Mouse (Mus musculus) right cerebral cortex, postnatal 25 days (tissue): ENCODE data around the gene Arid1a.
A peak's percentile ranks its signal among the peaks of the same experiment; 100 is the strongest.
"Not testable (repeated sequence)": the region's sequence is repeated elsewhere in the genome, so short reads cannot be mapped to it uniquely, and the experiment has no call there.

Experiments used
- DNase-seq: peaks from one replicate; pipeline ENCODE4 v3.0.0; 2022

The Arid1a gene

DNA sequence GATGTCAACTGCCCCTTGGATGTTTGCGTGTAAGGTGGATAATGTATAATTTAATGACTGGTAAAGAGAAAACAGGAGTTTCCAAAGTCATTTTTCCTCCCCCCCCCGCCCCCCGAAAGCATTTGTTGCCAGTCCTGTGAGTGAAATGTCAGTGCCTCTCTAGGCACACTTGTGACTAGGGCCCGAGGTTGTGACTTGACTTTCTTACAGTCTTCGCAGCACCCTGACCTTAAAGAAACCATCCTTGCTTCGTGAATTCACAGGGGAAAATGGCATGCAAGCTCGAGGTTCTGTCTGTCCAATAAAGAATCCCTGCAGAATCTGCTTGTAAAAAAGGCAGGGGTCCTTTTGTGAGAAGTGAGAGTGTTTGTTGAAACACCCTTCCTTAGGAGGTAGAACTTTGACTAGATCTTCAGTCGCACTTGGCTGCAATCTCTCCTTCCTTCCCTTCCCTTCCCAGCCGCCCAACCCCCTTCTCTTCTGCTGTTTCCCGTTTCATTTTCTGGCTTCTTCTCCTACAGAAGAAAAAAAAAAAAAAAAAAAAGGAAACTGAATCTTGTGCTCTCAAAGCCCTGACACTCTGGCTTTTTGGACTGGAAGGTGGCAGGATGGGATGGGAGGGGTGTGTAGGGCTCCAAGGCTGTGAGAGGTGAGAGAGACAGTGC, 82.8 kb downstream of the Arid1a start:
- peak; percentile 23 for DNase-seq

DNA sequence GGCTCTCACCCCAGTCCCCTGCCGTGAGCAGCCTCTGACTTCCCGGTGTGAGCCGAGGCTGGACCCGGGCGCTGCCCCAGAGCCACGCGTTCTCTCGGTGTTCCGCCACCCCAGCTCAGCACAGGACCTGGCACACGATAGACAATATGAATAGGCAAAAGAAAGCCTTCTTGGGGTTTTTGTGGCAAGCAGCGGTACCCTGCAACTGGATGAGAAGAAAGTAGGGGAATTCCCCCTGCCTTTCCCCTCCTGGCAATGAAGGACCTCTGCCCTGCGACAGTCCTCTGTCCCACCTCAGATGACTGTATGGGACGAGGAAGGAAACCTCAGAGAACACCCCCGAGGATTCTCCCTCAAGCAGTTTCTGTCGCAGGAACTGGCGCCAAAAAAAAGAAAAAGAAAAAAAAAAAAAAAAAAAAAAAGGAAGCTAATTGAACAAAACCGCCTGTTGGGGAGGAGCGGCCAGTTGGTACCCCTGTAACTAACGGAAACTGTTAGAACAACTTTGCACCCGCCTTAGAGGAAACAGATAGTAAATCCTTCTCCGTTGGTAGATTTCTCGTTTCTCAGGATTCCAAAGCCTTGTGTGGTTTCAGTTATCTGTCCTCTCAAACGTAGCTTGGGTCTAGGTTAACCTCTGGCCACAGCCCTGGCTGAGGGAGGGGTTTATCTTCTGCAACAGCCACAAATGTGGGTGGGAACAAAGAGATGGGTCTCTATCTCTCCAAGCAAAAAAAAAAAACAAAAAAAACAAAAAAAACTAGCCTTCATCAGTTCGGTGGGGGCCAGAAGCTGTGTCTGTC, 83.5 kb downstream of the Arid1a start:
- no peak for DNase-seq

DNA sequence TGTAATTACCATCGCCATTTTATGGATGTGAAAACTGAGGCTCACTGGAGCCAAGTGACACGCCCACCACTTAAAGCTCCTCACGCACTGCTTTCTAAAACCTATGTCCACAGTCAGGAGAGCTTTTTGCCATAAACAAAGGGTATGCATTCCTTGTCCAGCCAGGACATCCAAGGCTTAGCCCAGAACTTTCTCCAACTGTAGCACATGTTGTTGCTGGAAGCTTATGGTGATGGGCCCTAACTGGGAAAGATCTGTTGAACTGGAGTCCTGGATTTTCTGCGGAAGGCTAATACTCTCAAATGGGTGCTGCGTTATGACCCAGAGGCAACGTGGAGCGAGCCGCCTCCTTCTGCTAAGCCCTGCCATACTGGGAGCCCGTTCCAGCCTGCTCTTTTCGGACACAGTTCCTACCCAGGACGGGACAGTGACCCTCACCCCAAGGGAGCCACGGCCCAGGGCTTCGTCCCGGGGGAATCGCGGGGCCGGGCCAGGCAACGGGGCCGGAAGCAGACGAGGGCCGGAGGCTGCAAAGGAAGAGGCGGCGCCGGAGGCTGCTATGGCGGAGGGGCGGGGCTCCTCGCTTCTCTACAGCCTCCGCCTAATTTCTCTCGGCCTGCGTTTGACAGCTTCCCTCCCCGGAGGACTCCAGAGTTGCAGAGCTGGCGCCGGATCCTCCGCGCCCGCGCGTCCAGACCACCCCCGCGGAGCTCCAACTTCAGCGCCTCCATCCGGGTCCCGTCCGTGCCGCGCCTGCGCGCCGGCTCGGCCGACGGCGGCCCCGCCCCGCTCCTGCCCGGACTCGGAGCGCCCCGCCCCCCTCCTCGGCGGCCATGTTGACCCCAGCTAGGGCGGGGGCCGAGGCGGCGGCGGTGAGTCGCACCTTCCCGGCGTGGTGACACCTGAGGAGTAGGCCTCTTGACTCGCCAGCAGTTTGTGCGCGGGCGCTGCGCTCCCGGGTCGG, 84.4 kb downstream of the Arid1a start, which contains the start of gene Pigv:
TSS of gene Pigv (minus strand) at position 767 of the 964 bp plus-strand sequence.
- DNase-seq = peak; percentile 94

GRCm38 (mm10) chr4:133671184-133671880, 85.2 kb downstream of the Arid1a start:
- DNase-seq = peak; percentile 78

GRCm38 (mm10) chr4:133669652-133670210, 86.8 kb downstream of the Arid1a start:
- DNase-seq = no peak

DNA sequence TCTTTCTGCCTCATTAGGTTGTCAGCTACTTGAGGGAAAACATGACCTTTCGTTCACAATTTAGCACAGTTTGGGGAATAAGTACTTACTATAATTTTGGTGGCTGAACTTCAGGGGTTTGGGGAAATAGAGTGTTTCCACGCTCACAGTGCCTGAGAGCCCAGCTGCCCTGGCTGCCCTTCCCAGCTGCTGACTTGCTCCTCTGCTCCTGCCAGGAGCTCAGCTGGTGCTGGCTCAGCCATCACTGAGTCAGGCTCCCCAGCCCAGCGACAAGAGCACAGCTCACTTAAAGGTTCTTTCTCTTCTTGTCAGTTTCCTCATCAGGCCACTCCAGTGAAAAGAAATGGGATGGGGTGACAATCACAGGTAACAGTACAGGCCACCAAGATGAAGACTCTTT, 88.0 kb downstream of the Arid1a start:
- no peak for DNase-seq

- no peak for DNase-seq
Observed at GRCm38 (mm10) chr4:133666199-133666598, 90.4 kb downstream of the Arid1a start.

GRCm38 (mm10) chr4:133665118-133665517, 91.5 kb downstream of the Arid1a start:
- DNase-seq = no peak

DNA sequence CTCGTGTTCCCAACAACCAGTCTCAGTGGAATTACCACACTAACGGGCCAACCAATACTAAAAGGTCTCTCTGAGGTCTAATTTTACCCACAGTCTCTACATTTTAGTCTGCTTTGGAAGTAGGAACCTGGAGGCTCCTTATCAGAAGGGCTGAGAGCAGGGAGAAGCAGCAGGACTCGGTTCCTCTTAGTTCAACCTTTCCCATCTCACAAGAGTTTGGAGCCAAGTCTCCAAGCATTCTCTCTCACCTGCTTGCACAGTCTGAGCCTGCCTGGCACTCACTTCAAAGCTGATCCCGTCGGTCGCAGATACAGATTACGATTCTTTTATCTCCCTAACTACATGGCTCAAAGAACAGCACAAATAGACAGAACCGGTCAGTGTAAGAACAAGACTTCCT, 93.6 kb downstream of the Arid1a start:
- no peak for DNase-seq

- DNase-seq = no peak
Observed at GRCm38 (mm10) chr4:133662421-133662820, 94.1 kb downstream of the Arid1a start.

- peak; percentile 79 for DNase-seq
Observed at GRCm38 (mm10) chr4:133660193-133661155, 96.1 kb downstream of the Arid1a start.

GRCm38 (mm10) chr4:133659497-133660192, 96.9 kb downstream of the Arid1a start:
- DNase-seq = peak; percentile 19

GRCm38 (mm10) chr4:133658729-133659128, 97.8 kb downstream of the Arid1a start:
- DNase-seq = no peak

GRCm38 (mm10) chr4:133657829-133658458, 98.6 kb downstream of the Arid1a start:
- no peak for DNase-seq

DNA sequence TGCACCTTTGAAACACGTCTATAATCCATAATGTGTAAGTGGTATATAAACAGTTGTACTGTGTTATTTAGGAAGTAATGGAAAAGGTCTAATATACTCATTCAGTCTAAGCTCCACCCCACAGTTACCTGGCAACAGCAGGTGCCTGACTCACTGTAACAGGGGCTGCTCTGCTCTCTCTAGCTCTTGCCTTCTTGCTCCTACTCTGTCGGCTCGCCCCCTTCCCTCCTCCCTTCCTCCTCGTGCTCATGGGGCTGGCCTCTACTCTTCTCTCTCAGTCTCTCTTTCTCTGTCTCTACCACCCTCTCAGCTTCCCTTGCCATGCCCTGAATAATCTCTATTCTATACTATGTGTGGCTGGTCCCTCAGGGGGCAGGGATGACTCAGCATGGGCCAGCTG, 99.6 kb downstream of the Arid1a start:
- no peak for DNase-seq

DNA sequence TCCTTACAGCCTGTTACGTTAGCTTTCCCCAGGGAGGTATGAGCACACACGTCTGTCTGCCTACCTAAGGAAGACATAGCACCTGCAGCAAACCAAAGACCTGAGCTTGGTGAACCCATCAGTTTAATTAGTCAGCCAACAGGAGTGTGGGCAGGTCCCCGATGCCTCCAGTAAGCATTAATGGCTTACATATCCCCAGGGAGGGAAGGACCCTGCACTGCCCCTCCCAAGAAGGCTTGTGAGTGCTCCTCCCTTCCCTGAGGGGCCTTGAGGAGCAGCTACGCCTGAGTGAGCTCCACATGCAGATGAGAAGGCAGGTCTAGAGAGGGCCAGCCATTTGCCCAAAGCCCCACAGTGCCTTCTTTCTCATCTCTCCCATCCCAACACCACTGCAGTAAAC, 100.3 kb downstream of the Arid1a start:
- no peak for DNase-seq

GRCm38 (mm10) chr4:133654070-133654469, 102.5 kb downstream of the Arid1a start:
- DNase-seq = not testable (repeated sequence)

DNA sequence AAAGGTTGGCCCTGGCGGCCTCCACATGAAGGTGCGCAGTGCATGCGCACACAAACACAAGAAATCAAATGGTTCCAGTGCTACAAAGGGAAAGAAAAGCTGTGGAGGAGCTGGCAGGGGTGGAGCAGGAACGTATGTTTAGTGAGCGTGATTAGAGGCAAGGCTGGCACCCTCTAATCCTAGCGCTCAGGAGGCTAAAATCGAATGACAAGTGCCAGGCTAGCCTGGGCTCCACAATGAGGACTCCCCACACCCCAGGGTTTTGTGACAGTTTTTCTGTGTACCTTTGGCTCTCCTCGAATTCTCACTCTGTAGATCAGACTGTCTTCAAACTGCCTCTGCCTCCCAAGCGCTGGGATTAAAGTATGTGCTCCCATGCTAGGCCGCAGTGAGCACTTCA, 103.8 kb downstream of the Arid1a start:
- no peak for DNase-seq

DNA sequence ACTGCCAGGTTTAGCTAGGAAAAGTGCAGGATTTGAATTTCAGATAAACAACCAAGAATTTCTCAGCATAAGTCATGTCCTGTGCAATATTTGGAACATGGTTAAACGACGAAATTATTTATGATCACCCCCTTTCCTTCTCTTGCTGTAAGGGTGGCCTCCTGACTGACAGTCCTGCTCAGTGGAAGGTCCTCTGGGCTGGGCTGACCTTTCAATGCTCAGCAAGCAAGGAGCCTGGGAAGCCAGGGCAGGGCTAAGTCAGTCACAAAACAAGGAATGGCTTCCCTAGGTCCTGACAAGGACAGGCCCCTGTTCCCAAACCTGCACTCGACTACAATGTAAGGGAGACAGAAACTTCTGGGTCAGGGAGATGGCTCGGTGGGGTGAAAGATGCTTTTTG, 104.6 kb downstream of the Arid1a start:
- DNase-seq = no peak

- no peak for DNase-seq
Observed at GRCm38 (mm10) chr4:133651445-133651844, 105.1 kb downstream of the Arid1a start.
